Mouse (Mus musculus) erythroblast, embryonic 14.5 days (primary cell): ENCODE measurements around the gene Smox.

Experiments used
- GATA1 ChIP-seq: IDR thresholded peaks from 2 replicates; pipeline ENCODE4 v1.6.1; 2012; ENCODE audit warnings: low read length, inconsistent platforms, mixed read lengths
- TAL1 ChIP-seq: IDR thresholded peaks from 3 replicates; pipeline ENCODE4 v1.6.1; 2012; ENCODE audit warnings: low read length, inconsistent platforms, mixed read lengths

- peak; percentile 77 for TF ChIP-seq GATA1
- TF ChIP-seq TAL1: peak; percentile 51; the same call in 2 of the 3 replicates
Observed at GRCm38 (mm10) chr2:131518790-131519189, 27.5 kb downstream of the Smox start.
